Mouse (Mus musculus) CD4-positive, CD25-positive, alpha-beta regulatory T cell, adult 2 months (primary cell): ENCODE measurements around the gene Cacna1c.

ENCODE experiments used
- DNase-seq: peaks from one replicate; pipeline ENCODE4 v3.0.0-alpha.2; 2012; ENCODE audit warnings: low read depth, low spot score

The Cacna1c gene

GRCm38 (mm10) chr6:119196382-119197305 lies at the start of gene Cacna1c:
Gene Cacna1c (minus strand): TSS chr6:119196418.
- no peak for DNase-seq

GRCm38 (mm10) chr6:119240871-119241705 lies 44.9 kb upstream of the Cacna1c start:
- no peak for DNase-seq

GRCm38 (mm10) chr6:119240256-119240655 lies 44.0 kb upstream of the Cacna1c start:
- no peak for DNase-seq

GRCm38 (mm10) chr6:119239341-119240005 lies 43.3 kb upstream of the Cacna1c start:
- DNase-seq, result no peak

- no peak for DNase-seq
Measured at GRCm38 (mm10) chr6:119237427-119237989, 41.3 kb upstream of the Cacna1c start.

GRCm38 (mm10) chr6:119236241-119236640 lies 40.0 kb upstream of the Cacna1c start, which contains the start of gene Cacna2d4:
Gene Cacna2d4 (plus strand): TSS chr6:119236526.
- no peak for DNase-seq

- no peak for DNase-seq
Measured at GRCm38 (mm10) chr6:119235441-119235840, 39.2 kb upstream of the Cacna1c start.

GRCm38 (mm10) chr6:119233066-119233465 lies 36.8 kb upstream of the Cacna1c start:
- DNase-seq, result no peak

- DNase-seq, result no peak
Measured at GRCm38 (mm10) chr6:119228861-119229603, 32.8 kb upstream of the Cacna1c start.

GRCm38 (mm10) chr6:119227001-119227400 lies 30.8 kb upstream of the Cacna1c start:
- no peak for DNase-seq

GRCm38 (mm10) chr6:119225731-119226130 lies 29.5 kb upstream of the Cacna1c start:
- no peak for DNase-seq

- no peak for DNase-seq
Measured at GRCm38 (mm10) chr6:119225226-119225625, 29.0 kb upstream of the Cacna1c start.

GRCm38 (mm10) chr6:119224451-119225195 lies 28.4 kb upstream of the Cacna1c start:
- DNase-seq, result no peak

GRCm38 (mm10) chr6:119220297-119220696 lies 24.1 kb upstream of the Cacna1c start:
- DNase-seq, result peak; percentile 73

GRCm38 (mm10) chr6:119219237-119219870 lies 23.1 kb upstream of the Cacna1c start:
- DNase-seq, result no peak

GRCm38 (mm10) chr6:119218591-119218990 lies 22.4 kb upstream of the Cacna1c start:
- no peak for DNase-seq

- no peak for DNase-seq
Measured at GRCm38 (mm10) chr6:119217661-119218060, 21.4 kb upstream of the Cacna1c start.

- no peak for DNase-seq
Measured at GRCm38 (mm10) chr6:119215040-119215613, 18.9 kb upstream of the Cacna1c start.

GRCm38 (mm10) chr6:119214190-119214589 lies 18.0 kb upstream of the Cacna1c start:
- no peak for DNase-seq
